Mouse (Mus musculus) olfactory bulb, adult 2 months (tissue): ENCODE results near the gene Tnip1. TPM values are rescaled to one million over a fixed set of nuclear protein-coding genes. Genes with fewer than 3 reads are reported as not detected.
"Not testable (repeated sequence)": the region's sequence is repeated elsewhere in the genome, so short reads cannot be mapped to it uniquely, and the experiment has no call there.

Source experiments
- H3K27ac ChIP-seq: fragments of 200-500 bp; 2 replicates; pipeline ENCODE4 v1.5.1; 2012; ENCODE audit warnings: low read depth, low read length; ENCODE audit not compliant: insufficient read depth
- H3K4me1 ChIP-seq: fragments of 200-500 bp; 2 replicates; pipeline ENCODE4 v1.6.1; 2012; ENCODE audit warnings: low read length; ENCODE audit not compliant: control insufficient read depth, insufficient read depth
- H3K4me3 ChIP-seq: fragments of 200-500 bp; 2 replicates; pipeline ENCODE4 v1.5.1; 2012; ENCODE audit warnings: mild to moderate bottlenecking, low read depth, low read length, moderate library complexity; ENCODE audit not compliant: insufficient read depth
- CTCF ChIP-seq: fragments of 200-500 bp; IDR thresholded peaks from 2 replicates; pipeline ENCODE4 v1.5.1; 2012; ENCODE audit warnings: low read depth, mild to moderate bottlenecking, low read length, moderate library complexity; ENCODE audit not compliant: insufficient read depth
- POLR2A ChIP-seq: fragments of 200-500 bp; IDR thresholded peaks from 2 replicates; pipeline ENCODE4 v1.6.1; 2012; ENCODE audit warnings: mild to moderate bottlenecking, low read depth, low read length, moderate library complexity; ENCODE audit not compliant: insufficient read depth
- WGBS: fragments of 180-500 bp; shearing (Covaris S2); methylation state at CpG from one replicate; pipeline ENCODE4 v1.1.7; 2018; 5-methylcytosine and 5-hydroxymethylcytosine counted together
- polyA plus RNA-seq: library from polyadenylated mRNA; stranded (reverse); fragments of >200 nt; gene quantifications from 2 replicates; pipeline ENCODE4 v1.2.4, GENCODE M21; 2012; ENCODE audit warnings: low replicate concordance; ENCODE audit not compliant: missing spikeins, insufficient read depth, insufficient read length

Gene Tnip1
- polyA plus RNA-seq, 1 experiment = 110 TPM

GRCm38 (mm10) chr11:54899657-54900056 lies 63.1 kb downstream of the Tnip1 start:
- Histone ChIP-seq H3K4me3 (no peak overlapping the region), H3K27ac (no peak overlapping the region), H3K4me1 (peaks cover 19% of the 10 kb centered on the region; the same call in 1 of the 2 replicates)
- 83% methylated on average over 4 of the region's 4 CpGs for WGBS
- TF ChIP-seq POLR2A (no peak), CTCF (no peak)

DNA sequence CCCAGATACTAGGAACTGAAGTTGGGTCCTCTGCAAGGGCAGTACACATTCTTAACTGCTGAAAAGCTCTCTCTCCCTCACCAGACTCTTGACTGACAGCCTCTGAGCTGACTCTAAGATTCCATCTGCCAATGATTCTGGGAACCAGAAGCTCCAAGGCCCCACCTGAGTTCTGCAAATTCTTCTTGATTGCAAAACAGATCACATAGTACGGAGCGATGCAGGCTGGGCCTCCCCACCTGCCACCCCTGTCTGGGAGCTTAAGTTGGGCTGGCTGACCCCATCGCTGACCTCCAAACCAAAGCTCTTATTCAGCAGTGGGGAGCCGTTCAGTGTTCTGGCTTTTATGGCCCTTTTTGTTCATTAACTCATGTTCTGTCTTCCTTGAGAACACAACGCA lies 65.2 kb downstream of the Tnip1 start:
- peaks cover 3% of the 10 kb centered on the region; the same call in 1 of the 2 replicates for H3K4me1 ChIP-seq
- no peak overlapping the region for H3K27ac ChIP-seq
- TF ChIP-seq CTCF (no peak), POLR2A (no peak)
- H3K4me3 ChIP-seq = no peak overlapping the region
- 86% methylated on average over 5 of the region's 5 CpGs for WGBS

GRCm38 (mm10) chr11:54896646-54897045 lies 66.1 kb downstream of the Tnip1 start:
- WGBS = 71% methylated on average over 3 of the region's 3 CpGs
- not testable (repeated sequence) for H3K27ac ChIP-seq, H3K4me3 ChIP-seq, H3K4me1 ChIP-seq

- 79% methylated on average over 9 of the region's 9 CpGs for WGBS
- TF ChIP-seq POLR2A (no peak), CTCF (no peak)
- H3K4me3 ChIP-seq = no peak overlapping the region
- H3K4me1 ChIP-seq = no peaks in the 10 kb centered on the region
- no peak overlapping the region for H3K27ac ChIP-seq
These were observed 68.1 kb downstream of the Tnip1 start for GRCm38 (mm10) chr11:54894589-54894988.

DNA sequence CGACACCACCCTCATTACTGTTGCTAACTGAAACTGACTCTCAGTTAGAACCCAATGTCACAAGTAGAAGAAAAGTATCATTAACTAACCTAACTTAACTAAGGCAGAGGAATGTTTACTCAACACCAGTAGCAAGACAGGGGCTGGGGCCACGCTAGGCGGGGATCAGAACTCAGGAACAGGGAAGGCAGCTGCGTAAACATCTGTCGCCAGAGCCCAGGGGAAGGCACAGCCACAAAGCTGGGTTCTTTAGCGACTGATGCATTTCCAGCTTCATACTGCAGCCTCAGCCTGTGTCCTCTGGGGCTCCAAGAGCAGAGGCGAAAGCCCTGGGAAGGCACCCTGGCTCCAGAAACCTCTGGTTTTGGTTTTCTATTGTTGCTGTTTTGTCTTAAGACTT lies 70.6 kb downstream of the Tnip1 start:
- TF ChIP-seq POLR2A (no peak), CTCF (no peak)
- no peaks in the 10 kb centered on the region for H3K4me1 ChIP-seq
- no peak overlapping the region for H3K4me3 ChIP-seq
- H3K27ac ChIP-seq = no peak overlapping the region
- 78% methylated on average over 7 of the region's 7 CpGs for WGBS

DNA sequence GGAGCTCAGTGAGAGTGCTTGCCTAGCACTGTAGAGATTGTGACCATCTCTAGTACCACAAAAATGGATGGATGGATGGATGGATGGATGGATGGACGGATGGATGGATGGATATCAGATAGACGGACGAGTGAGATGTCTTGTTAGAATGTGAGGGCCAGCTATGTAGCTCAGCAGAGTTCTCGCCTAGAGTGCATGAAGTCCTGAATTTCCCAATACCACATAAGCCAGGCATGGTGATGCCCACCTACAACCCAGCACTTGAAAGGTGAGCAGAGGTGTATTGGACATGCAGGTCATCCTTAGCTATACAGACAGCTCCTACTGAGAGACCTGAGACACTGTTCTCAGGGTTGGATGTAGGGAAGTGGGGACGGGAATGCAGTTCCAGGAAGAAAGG lies 71.4 kb downstream of the Tnip1 start:
- TF ChIP-seq POLR2A = no peak
- no peak for TF ChIP-seq CTCF
- no peak overlapping the region for H3K27ac ChIP-seq
- no peaks in the 10 kb centered on the region for H3K4me1 ChIP-seq
- WGBS = 87% methylated on average over 5 of the region's 5 CpGs
- no peak overlapping the region for H3K4me3 ChIP-seq

- no peak for TF ChIP-seq POLR2A
- TF ChIP-seq CTCF = no peak
- Histone ChIP-seq H3K27ac (no peak overlapping the region), H3K4me1 (no peaks in the 10 kb centered on the region; the same call in 1 of the 2 replicates), H3K4me3 (no peak overlapping the region)
- WGBS = 85% methylated on average over 6 of the region's 6 CpGs
These were observed 74.8 kb downstream of the Tnip1 start for GRCm38 (mm10) chr11:54887927-54888326.

- WGBS = 85% methylated on average over 2 of the region's 2 CpGs
- TF ChIP-seq CTCF = no peak
- TF ChIP-seq POLR2A = no peak
- H3K4me1 ChIP-seq = no peaks in the 10 kb centered on the region; the same call in 1 of the 2 replicates
- no peak overlapping the region for H3K27ac ChIP-seq
- H3K4me3 ChIP-seq = no peak overlapping the region
These were observed 77.3 kb downstream of the Tnip1 start for GRCm38 (mm10) chr11:54885406-54885805.

DNA sequence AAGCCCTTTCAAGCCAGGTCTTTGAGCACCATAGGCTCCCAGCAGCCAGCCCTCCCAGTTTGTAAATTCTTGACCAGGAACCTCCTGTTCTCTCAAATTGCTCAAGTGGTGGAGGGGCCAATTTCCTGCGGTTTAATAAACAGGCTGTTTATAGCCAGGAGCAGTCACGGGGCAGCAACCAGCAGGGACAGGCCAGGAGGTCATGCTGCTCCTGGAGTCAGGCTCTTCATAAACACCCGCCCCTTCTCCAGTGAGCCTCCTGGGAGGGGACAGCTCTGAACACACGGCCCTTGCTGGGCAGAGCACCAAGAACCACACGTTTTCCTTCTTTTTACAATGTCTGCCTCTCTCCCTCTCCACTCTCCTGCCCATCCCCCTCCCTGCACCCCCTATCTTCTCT lies 77.8 kb downstream of the Tnip1 start:
- TF ChIP-seq CTCF (no peak), POLR2A (no peak)
- Histone ChIP-seq H3K4me3 (no peak overlapping the region), H3K4me1 (no peaks in the 10 kb centered on the region; the same call in 1 of the 2 replicates), H3K27ac (no peak overlapping the region)
- 33% methylated on average over 5 of the region's 5 CpGs for WGBS

GRCm38 (mm10) chr11:54884197-54884828 lies 78.4 kb downstream of the Tnip1 start:
- no peak overlapping the region for H3K27ac ChIP-seq
- WGBS = 90% methylated on average over 5 of the region's 5 CpGs
- TF ChIP-seq CTCF (no peak), POLR2A (no peak)
- H3K4me3 ChIP-seq = no peak overlapping the region
- H3K4me1 ChIP-seq = peaks cover 2% of the 10 kb centered on the region; the same call in 1 of the 2 replicates
